Mouse (Mus musculus) embryonic facial prominence, embryonic 15.5 days (tissue): Measurements from ENCODE around the gene Klk5. TPM values are rescaled to one million over a fixed set of nuclear protein-coding genes. Genes with fewer than 3 reads are reported as not detected.

Source experiments
- ATAC-seq: fragments of 200-750 bp; cut with Nextera tagmentation; 2 replicates; pipeline ENCODE4 v1.8.0; 2017; ENCODE audit warnings: low read depth, moderate TSS enrichment; ENCODE audit not compliant: insufficient number of reproducible peaks, low FRiP score, low TSS enrichment
- H3K27ac ChIP-seq: fragments of 300-500 bp; sonication (generic); replicated peaks from 2 replicates; pipeline ENCODE4 v1.5.1; 2015; ENCODE audit warnings: mild to moderate bottlenecking, inconsistent platforms
- H3K27me3 ChIP-seq: fragments of 300-500 bp; sonication (generic); 2 replicates; pipeline ENCODE4 v1.6.1; 2015; ENCODE audit warnings: inconsistent platforms
- H3K36me3 ChIP-seq: fragments of 300-500 bp; sonication (generic); 2 replicates; pipeline ENCODE4 v1.6.1; 2015; ENCODE audit warnings: mild to moderate bottlenecking, inconsistent platforms
- H3K4me1 ChIP-seq: fragments of 300-500 bp; sonication (generic); 2 replicates; pipeline ENCODE4 v1.6.1; 2015; ENCODE audit warnings: inconsistent platforms
- H3K4me2 ChIP-seq: fragments of 300-500 bp; sonication (generic); replicated peaks from 2 replicates; pipeline ENCODE4 v1.6.1; 2015; ENCODE audit warnings: mild to moderate bottlenecking, inconsistent platforms
- H3K4me3 ChIP-seq: fragments of 300-500 bp; sonication (generic); replicated peaks from 2 replicates; pipeline ENCODE4 v1.5.1; 2015; ENCODE audit warnings: mild to moderate bottlenecking, inconsistent platforms
- H3K9ac ChIP-seq: fragments of 300-500 bp; sonication (generic); 2 replicates; pipeline ENCODE4 v1.6.1; 2015; ENCODE audit warnings: inconsistent platforms
- H3K9me3 ChIP-seq: fragments of 300-500 bp; sonication (generic); replicated peaks from 2 replicates; pipeline ENCODE4 v1.6.1; 2016; ENCODE audit warnings: inconsistent platforms
- WGBS: fragments of 180-500 bp; shearing (Covaris S2); methylation state at CpG from one replicate; pipeline ENCODE4 v1.1.7; 2015; 5-methylcytosine and 5-hydroxymethylcytosine counted together
- polyA plus RNA-seq: library from polyadenylated mRNA; unstranded; fragments of >200 nt; fragmentation: Nextera tagmentation; extraction: Ambion mirVana; gene quantifications from 2 replicates; pipeline ENCODE4 v1.2.1, GENCODE M21; 2015

Gene Klk5
- polyA plus RNA-seq, 1 experiment from 2014 or later = 23.5 TPM

DNA sequence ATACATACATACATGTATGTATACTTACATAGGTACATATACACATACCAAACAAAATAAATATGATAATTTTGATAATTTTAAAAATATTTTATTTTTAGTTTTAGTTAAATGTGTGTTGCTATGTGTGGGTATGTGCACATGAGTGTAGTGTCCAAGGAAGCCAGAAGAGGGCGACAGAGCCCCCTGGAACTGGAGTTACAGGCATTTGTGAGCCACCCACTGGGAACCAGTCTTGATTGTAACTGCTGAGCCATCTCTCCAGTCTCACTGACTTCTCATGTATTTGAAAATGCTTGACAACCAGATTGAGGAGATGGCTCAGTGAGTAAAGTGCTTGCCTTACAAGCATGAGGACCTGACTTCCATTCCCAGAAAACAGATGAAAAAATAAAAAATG lies 36.5 kb downstream of the Klk5 start:
- no peaks in the 10 kb centered on the region for H3K9me3 ChIP-seq
- WGBS = 32% methylated on average over 1 of the region's 1 CpGs
- ATAC-seq = no peak

DNA sequence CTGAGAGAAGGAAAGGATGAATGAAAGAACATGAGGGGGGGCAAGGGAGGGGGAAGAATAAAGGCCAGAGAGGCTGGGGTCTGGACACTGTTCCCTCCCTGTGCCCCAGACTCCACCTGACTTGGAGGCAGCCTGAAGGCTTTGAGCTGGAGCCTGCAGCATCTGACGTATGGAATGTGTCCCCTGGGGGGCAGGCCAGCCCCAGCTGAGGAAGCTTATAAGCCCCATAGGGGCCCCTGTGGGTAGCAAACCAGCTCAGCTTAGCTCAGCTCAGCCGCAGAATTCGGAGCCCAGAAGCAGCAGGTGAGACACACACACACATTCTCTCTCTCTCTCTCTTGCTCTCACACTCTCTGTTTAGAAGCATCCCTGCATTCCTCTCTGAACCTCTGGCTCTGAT lies 39.1 kb downstream of the Klk5 start, which contains the start of gene Klk4:
Klk4 (plus strand) TSS at position 249 of the 400 bp plus-strand sequence.
- H3K4me2 ChIP-seq = no peak within 1 kb of the TSS
- no peak within 1 kb of the TSS for H3K4me3 ChIP-seq
- H3K4me1 ChIP-seq = peaks cover 5% of the 10 kb centered on the region
- no peak for ATAC-seq
- no peaks in the 10 kb centered on the region for H3K9me3 ChIP-seq
- H3K27ac ChIP-seq = no peak within 1 kb of the TSS
- H3K27me3 ChIP-seq = no peaks in the 10 kb centered on the region; the same call in 1 of the 2 replicates
- 5% methylated on average over 3 of the region's 3 CpGs for WGBS
- no peaks in the 10 kb centered on the region for H3K36me3 ChIP-seq
- H3K9ac ChIP-seq = no peak within 1 kb of the TSS

More for the DNA sequence above, 36.5 kb downstream of the Klk5 start:
- H3K4me2 ChIP-seq = no peak overlapping the region
- H3K4me1 ChIP-seq = peaks cover 5% of the 10 kb centered on the region
- H3K36me3 ChIP-seq = no peaks in the 10 kb centered on the region
- H3K9ac ChIP-seq = no peak overlapping the region
- no peaks in the 10 kb centered on the region; the same call in 1 of the 2 replicates for H3K27me3 ChIP-seq
- no peak overlapping the region for H3K4me3 ChIP-seq
- no peak overlapping the region for H3K27ac ChIP-seq

DNA sequence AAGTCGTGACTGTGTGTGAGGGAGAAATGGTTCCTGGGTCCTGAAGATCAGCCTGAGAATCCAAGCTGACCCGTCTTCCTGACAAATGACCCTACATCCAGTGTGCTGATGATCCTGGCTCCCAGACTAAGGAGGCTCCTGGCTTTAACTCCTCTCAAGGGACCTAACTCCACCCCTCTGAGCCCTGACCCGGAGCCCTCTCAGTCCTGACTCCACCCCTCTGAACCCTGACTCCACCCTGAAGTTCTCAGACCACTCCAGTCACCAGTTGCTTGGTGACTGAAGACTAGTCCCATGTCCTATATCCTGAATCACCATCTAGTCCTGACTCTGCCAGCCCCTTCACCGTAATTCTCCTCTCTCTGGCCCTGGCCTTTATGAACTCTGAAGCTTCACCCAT lies 40.6 kb downstream of the Klk5 start:
- Histone ChIP-seq H3K36me3 (no peaks in the 10 kb centered on the region), H3K9me3 (no peaks in the 10 kb centered on the region), H3K4me1 (peaks cover 5% of the 10 kb centered on the region), H3K27ac (no peak overlapping the region), H3K4me2 (no peak overlapping the region), H3K4me3 (no peak overlapping the region), H3K9ac (no peak overlapping the region), H3K27me3 (no peaks in the 10 kb centered on the region; the same call in 1 of the 2 replicates)
- WGBS = 23% methylated on average over 4 of the region's 4 CpGs
- no peak for ATAC-seq

DNA sequence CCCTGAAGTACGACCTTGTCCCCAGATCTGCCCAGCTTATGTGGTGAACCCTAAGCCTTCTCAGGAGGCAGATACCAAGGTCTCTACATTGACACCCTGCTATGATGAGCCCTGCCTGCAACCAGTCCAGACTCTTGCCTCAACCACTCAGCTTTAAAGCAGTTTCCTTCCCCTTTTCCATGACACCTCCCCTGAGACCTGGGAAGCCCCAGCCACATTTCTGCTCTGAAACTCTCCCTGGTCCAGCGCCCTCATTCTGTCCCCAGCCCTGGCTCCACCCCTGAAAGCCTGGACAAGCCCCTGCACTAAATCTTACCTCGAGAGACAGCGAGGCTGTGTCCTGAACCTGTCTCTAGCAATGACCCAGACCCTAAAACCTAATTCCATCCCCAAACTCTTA lies 41.0 kb downstream of the Klk5 start:
- Histone ChIP-seq H3K4me3 (no peak overlapping the region), H3K4me1 (peaks cover 5% of the 10 kb centered on the region), H3K27ac (no peak overlapping the region), H3K9ac (no peak overlapping the region), H3K27me3 (no peaks in the 10 kb centered on the region; the same call in 1 of the 2 replicates), H3K4me2 (no peak overlapping the region), H3K9me3 (no peaks in the 10 kb centered on the region), H3K36me3 (no peaks in the 10 kb centered on the region)
- WGBS = 30% methylated on average over 4 of the region's 4 CpGs
- no peak for ATAC-seq

DNA sequence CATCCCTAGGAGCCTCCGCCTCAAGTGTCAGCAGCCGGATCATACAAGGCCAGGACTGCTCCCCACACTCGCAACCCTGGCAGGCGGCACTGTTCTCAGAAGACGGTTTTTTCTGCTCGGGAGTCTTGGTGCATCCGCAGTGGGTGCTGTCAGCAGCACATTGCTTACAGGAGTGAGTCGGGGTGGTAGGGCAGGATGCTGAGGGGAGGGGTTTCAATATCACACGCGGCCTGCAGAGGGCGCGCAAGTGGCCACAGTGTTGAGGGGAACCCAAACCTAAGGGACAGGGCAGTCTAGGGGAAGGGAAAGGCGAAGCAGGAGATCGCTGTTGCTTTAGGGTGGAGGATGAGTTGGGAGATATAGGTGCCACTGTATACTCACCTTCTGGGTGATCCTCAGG lies 41.8 kb downstream of the Klk5 start:
- Histone ChIP-seq H3K4me2 (0 out of 2 replicates have a peak overlapping the region, but pooled peaks have one; percentile 6), H3K36me3 (no peaks in the 10 kb centered on the region), H3K9ac (no peak overlapping the region), H3K9me3 (no peaks in the 10 kb centered on the region), H3K27me3 (no peaks in the 10 kb centered on the region; the same call in 1 of the 2 replicates), H3K4me3 (no peak overlapping the region), H3K4me1 (peaks cover 5% of the 10 kb centered on the region), H3K27ac (no peak overlapping the region)
- WGBS = 8% methylated on average over 14 of the region's 14 CpGs
- no peak for ATAC-seq

DNA sequence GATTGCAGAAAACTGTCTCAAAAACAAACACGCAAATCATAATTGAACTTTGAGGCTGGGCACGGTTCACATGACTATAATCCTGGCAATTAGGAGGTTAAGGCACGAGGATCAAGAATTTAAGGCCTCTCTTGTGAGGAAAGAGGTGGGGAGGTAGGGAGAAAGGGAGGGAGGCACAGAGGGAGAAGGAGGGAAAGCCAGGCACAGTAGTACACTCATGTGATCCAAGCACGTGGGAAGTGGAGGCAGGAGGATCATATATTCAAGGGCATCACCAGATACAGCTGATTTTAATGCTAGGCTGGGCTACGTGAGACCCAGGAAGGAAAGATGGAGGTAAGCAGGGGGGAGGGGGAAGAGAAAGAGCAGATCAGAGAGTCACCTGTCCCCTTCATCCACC lies 49.6 kb downstream of the Klk5 start:
- H3K4me1 ChIP-seq = no peaks in the 10 kb centered on the region
- H3K27me3 ChIP-seq = no peaks in the 10 kb centered on the region
- H3K4me3 ChIP-seq = no peak overlapping the region
- H3K27ac ChIP-seq = no peak overlapping the region
- no peaks in the 10 kb centered on the region for H3K36me3 ChIP-seq
- no peak overlapping the region for H3K9ac ChIP-seq
- no peaks in the 10 kb centered on the region for H3K9me3 ChIP-seq
- ATAC-seq = no peak
- 49% methylated on average over 5 of the region's 5 CpGs for WGBS
- H3K4me2 ChIP-seq = no peak overlapping the region

DNA sequence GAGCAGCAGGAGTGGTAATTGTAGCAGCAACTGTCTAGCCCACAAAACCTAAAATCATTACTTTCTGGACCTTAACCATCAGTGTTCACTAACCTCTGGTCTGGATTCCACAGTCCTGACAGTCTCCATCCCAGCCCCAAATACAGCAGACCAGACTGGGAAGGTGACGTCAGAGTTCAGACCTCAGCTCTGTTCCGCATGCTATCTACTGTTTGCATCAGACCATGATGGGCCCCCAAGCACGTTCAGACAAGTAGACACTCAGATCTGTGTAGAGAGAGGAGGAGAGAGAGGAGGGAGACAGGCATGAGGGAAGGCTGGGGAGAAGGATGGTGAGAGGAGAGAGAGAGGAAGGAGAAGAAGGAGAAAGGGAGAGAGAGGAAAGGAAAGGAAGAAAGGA lies 50.0 kb downstream of the Klk5 start:
- Histone ChIP-seq H3K27me3 (no peaks in the 10 kb centered on the region), H3K4me1 (no peaks in the 10 kb centered on the region), H3K9me3 (no peaks in the 10 kb centered on the region), H3K9ac (no peak overlapping the region), H3K4me2 (no peak overlapping the region), H3K36me3 (no peaks in the 10 kb centered on the region), H3K4me3 (no peak overlapping the region), H3K27ac (no peak overlapping the region)
- no peak for ATAC-seq
- 46% methylated on average over 3 of the region's 3 CpGs for WGBS

DNA sequence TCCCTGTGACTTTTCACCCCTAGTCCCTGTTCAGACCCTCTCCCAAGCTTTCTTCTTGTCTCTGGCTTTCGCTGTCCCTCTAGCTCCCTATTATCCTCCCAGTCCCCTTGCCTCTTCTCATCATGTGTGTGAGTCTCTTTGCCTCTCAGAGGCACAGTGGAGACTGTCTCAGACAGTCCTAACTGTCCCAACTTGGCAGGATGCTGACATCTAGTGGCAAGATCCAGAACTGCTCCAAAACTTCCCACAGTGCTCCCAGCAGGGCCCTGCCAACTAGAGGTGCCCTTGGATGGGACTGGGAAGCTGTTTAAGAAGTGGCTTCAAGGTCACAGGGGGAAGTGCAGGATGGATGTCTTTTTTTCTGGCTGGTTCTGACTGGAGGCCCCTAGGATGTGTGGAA lies 53.1 kb downstream of the Klk5 start:
- WGBS = 4% methylated on average over 1 of the region's 1 CpGs
- Histone ChIP-seq H3K27me3 (no peaks in the 10 kb centered on the region), H3K36me3 (no peaks in the 10 kb centered on the region), H3K4me2 (no peak overlapping the region), H3K9ac (no peak overlapping the region), H3K9me3 (no peaks in the 10 kb centered on the region), H3K4me3 (no peak overlapping the region), H3K4me1 (no peaks in the 10 kb centered on the region), H3K27ac (no peak overlapping the region)
- ATAC-seq = peak; percentile 79

Other genes starting within 250 kb of the Klk5 start
- 0.24 and 0.45 TPM in 2 replicates for gene Zfp819, start 234.8 kb upstream of the Klk5 start, polyA plus RNA-seq
- not detected in 2 replicates for gene Ceacam18, start 207.3 kb upstream of the Klk5 start, polyA plus RNA-seq
- 1.0 and 1.7 TPM in 2 replicates for gene Siglece, start 181.8 kb upstream of the Klk5 start, polyA plus RNA-seq
- gene Ctu1, start 170.0 kb upstream of the Klk5 start, polyA plus RNA-seq = 17.1 and 18.2 TPM in 2 replicates
- 1.3 and 2.4 TPM in 2 replicates for gene Klk14, start 151.6 kb upstream of the Klk5 start, polyA plus RNA-seq
- gene Klk13, start 129.4 kb upstream of the Klk5 start, polyA plus RNA-seq = 18.3 and 18.5 TPM in 2 replicates
- 3.0 and 3.5 TPM in 2 replicates for gene Klk12, start 73.1 kb upstream of the Klk5 start, polyA plus RNA-seq
- 24.3 and 25.3 TPM in 2 replicates for gene Klk11, start 67.4 kb upstream of the Klk5 start, polyA plus RNA-seq
- gene Klk10, start 60.9 kb upstream of the Klk5 start, polyA plus RNA-seq = 71.8 and 83.4 TPM in 2 replicates
- gene Klk9, start 50.1 kb upstream of the Klk5 start, polyA plus RNA-seq = 3.8 and 6.7 TPM in 2 replicates
- 65.3 and 67.5 TPM in 2 replicates for gene Klk8, start 44.4 kb upstream of the Klk5 start, polyA plus RNA-seq
- gene Klk7, start 30.7 kb upstream of the Klk5 start, polyA plus RNA-seq = 16.7 and 19.1 TPM in 2 replicates
- gene Klk6, start 17.5 kb upstream of the Klk5 start, polyA plus RNA-seq = 2.0 and 2.3 TPM in 2 replicates
- 0.13 and 0.21 TPM in 2 replicates for gene Klk4, start 39.2 kb downstream of the Klk5 start, polyA plus RNA-seq
- 0.20 TPM in 1 of 2 replicates, not detected in the other for gene Klk15, start 91.8 kb downstream of the Klk5 start, polyA plus RNA-seq
- gene Klk1b8, start 108.7 kb downstream of the Klk5 start, polyA plus RNA-seq = not detected in 2 replicates
- not detected in 2 replicates for gene Klk1b1, start 124.8 kb downstream of the Klk5 start, polyA plus RNA-seq
- not detected in 2 replicates for gene Klk1b9, start 134.1 kb downstream of the Klk5 start, polyA plus RNA-seq
- gene Klk1b11, start 153.9 kb downstream of the Klk5 start, polyA plus RNA-seq = not detected in 2 replicates
- gene Klk1b26, start 170.2 kb downstream of the Klk5 start, polyA plus RNA-seq = 0.27 and 0.39 TPM in 2 replicates
- not detected in 2 replicates for gene Klk1b27, start 210.3 kb downstream of the Klk5 start, polyA plus RNA-seq